Mouse (Mus musculus): Measurements from ENCODE around the gene Ift80. TPM values are rescaled to one million over a fixed set of nuclear protein-coding genes. Genes with fewer than 3 reads are reported as not detected.

Ift80 gene
- 4.6 and 6.3 TPM in 2 replicates for total RNA-seq (2012; rRNA removed)
- polyA plus RNA-seq (2012; ENCODE audit: insufficient read depth in 1 of 2, insufficient read length in 2 of 2, low read depth in 1 of 2, low replicate concordance in 2 of 2, missing spikeins in 1 of 2) = 1 to 10 TPM in 1 of 2 experiments, not detected in 1; 8.4 TPM

GRCm38 (mm10) chr3:69004437-69005337 is at the start of gene Ift80, which contains the start of gene Smc4:
Gene Ift80 (minus strand): TSS chr3:69004570.
Gene Smc4 (plus strand): TSS chr3:69004738.
- Histone ChIP-seq H3K79me2 (ENCODE audit: control insufficient read depth, insufficient read depth, low read length, poor library complexity) (peaks cover 42% of the 10 kb centered on the region), H3K36me3 (ENCODE audit: control insufficient read depth in 1 of 2, insufficient read depth in 2 of 2, low read length in 2 of 2) (peaks cover 15 to 23% of the 10 kb centered on the region in 2 experiments), H3K4me3 (ENCODE audit: control insufficient read depth in 1 of 2, insufficient read depth in 1 of 2, low read depth in 2 of 2, low read length in 2 of 2) (peak within 1 kb of the TSS; percentile 86 to 95), H3K4me1 (ENCODE audit: control insufficient read depth in 1 of 2, insufficient read depth in 2 of 2, low read length in 2 of 2) (peaks cover 2 to 15% of the 10 kb centered on the region in 2 experiments; a peak in 2 of 4 replicates), H3K27me3 (ENCODE audit: control insufficient read depth in 1 of 2, insufficient read depth in 2 of 2, low read length in 2 of 2) (no peaks in the 10 kb centered on the region), H3K9ac (ENCODE audit: control insufficient read depth, low read depth, low read length, poor library complexity, severe bottlenecking) (peak within 1 kb of the TSS; percentile 91), H3K9me3 (replicated peaks; ENCODE audit: insufficient read depth, low read length) (no peaks in the 10 kb centered on the region), H3K27ac (ENCODE audit: control insufficient read depth, low read depth, low read length) (peak within 1 kb of the TSS; percentile 98)
- peak; percentile 98 for DNase-seq (ENCODE audit: low read depth, low spot score)
- TF ChIP-seq UBTF (IDR thresholded peaks at IDR 0.05; ENCODE audit: borderline replicate concordance, insufficient read depth, low read depth, low read length) (0 out of 2 replicates have a peak, but pooled peaks have one; percentile 35), POLR2AphosphoS2 (IDR thresholded peaks at IDR 0.05; ENCODE audit: low read length) (peak; percentile 83; the same call in 1 of the 2 replicates), ZMIZ1 (IDR thresholded peaks at IDR 0.05; ENCODE audit: low read depth, low read length) (peak; percentile 72), RAD21 (IDR thresholded peaks at IDR 0.05; ENCODE audit: low read depth, low read length) (no peak), MEF2A (IDR thresholded peaks at IDR 0.05; ENCODE audit: extremely low read depth, insufficient replicate concordance, low read depth, low read length, poor library complexity, severe bottlenecking) (no peak), CHD2 (IDR thresholded peaks at IDR 0.05; ENCODE audit: low read length) (peak; percentile 89), ZNF384 (IDR thresholded peaks at IDR 0.05; ENCODE audit: low read depth, low read length) (peak; percentile 97), TBP (IDR thresholded peaks at IDR 0.05; ENCODE audit: low read depth, low read length) (peak; percentile 54), CHD1 (IDR thresholded peaks at IDR 0.05; ENCODE audit: low read depth, low read length) (no peak), RCOR1 (IDR thresholded peaks at IDR 0.05; ENCODE audit: low read depth, low read length) (no peak), ETS1 (IDR thresholded peaks at IDR 0.05; ENCODE audit: low read depth, low read length) (peak; percentile 12; the same call in 1 of the 2 replicates), ZKSCAN1 (IDR thresholded peaks at IDR 0.05; ENCODE audit: low read depth, low read length) (no peak), TCF12 (IDR thresholded peaks at IDR 0.05; ENCODE audit: low read depth, low read length) (peak; percentile 38), ZC3H11A (IDR thresholded peaks at IDR 0.05; ENCODE audit: low read depth, low read length) (no peak), CTCF (IDR thresholded peaks at IDR 0.05 in 2 of 3, conservative IDR thresholded peaks at IDR 0.05 in 1 of 3; ENCODE audit: control insufficient read depth in 1 of 3, insufficient read depth in 1 of 3, low read depth in 2 of 3, low read length in 3 of 3, poor library complexity in 1 of 3, severe bottlenecking in 1 of 3) (no peak), BHLHE40 (IDR thresholded peaks at IDR 0.05; ENCODE audit: borderline replicate concordance, low read depth, low read length) (no peak), MXI1 (IDR thresholded peaks at IDR 0.05; ENCODE audit: low read depth, low read length) (peak; percentile 72; the same call in 1 of the 2 replicates), GATA1 (IDR thresholded peaks at IDR 0.05; ENCODE audit: low read depth, low read length) (no peak), ELF1 (IDR thresholded peaks at IDR 0.05; ENCODE audit: low read depth, low read length) (0 out of 2 replicates have a peak, but pooled peaks have one; percentile 43), POLR2A (IDR thresholded peaks at IDR 0.05; ENCODE audit: control insufficient read depth in 1 of 2, insufficient read depth in 1 of 2, low read depth in 1 of 2, low read length in 2 of 2, poor library complexity in 1 of 2) (peak; percentile 84 to 87; a peak in 3 of 4 replicates), MYB (IDR thresholded peaks at IDR 0.05; ENCODE audit: low read depth, low read length) (peak; percentile 89), JUND (IDR thresholded peaks at IDR 0.05; ENCODE audit: low read depth, low read length) (no peak), MAX (IDR thresholded peaks at IDR 0.05; ENCODE audit: low read length) (no peak), SIN3A (IDR thresholded peaks at IDR 0.05; ENCODE audit: low read length) (peak; percentile 64), TAL1 (IDR thresholded peaks at IDR 0.05; ENCODE audit: low read length) (no peak), EP300 (IDR thresholded peaks at IDR 0.05; ENCODE audit: low read depth in 1 of 2, low read length in 2 of 2) (peak in 1 of 2 experiments; percentile 41; a peak in 2 of 4 replicates), MAFK (IDR thresholded peaks at IDR 0.05; ENCODE audit: borderline replicate concordance, low read depth, low read length) (no peak), KAT2A (conservative IDR thresholded peaks at IDR 0.05; ENCODE audit: low read depth, low read length) (no peak; the same call in 1 of the 2 replicates), NRF1 (IDR thresholded peaks at IDR 0.05; ENCODE audit: insufficient read depth, low read depth, low read length, poor library complexity, severe bottlenecking) (peak; percentile 100), MYC (IDR thresholded peaks at IDR 0.05; ENCODE audit: low read depth, low read length) (no peak), USF1 (IDR thresholded peaks at IDR 0.05; ENCODE audit: low read depth, low read length) (no peak), POLR2AphosphoS5 (IDR thresholded peaks at IDR 0.05; ENCODE audit: borderline replicate concordance, low read depth, low read length) (no peak), SMC3 (IDR thresholded peaks at IDR 0.05; ENCODE audit: low read depth, low read length) (no peak), USF2 (IDR thresholded peaks at IDR 0.05; ENCODE audit: borderline replicate concordance in 1 of 2, insufficient read depth in 1 of 2, low read depth in 1 of 2, low read length in 2 of 2) (no peak)
